Mouse (Mus musculus): Measurements from ENCODE around the gene Lrrc75b.

GRCm38 (mm10) chr10:75521643-75522042 is 38.5 kb downstream of the Lrrc75b start:
- TF ChIP-seq CTCF (IDR thresholded peaks at IDR 0.05 in 2 of 3, conservative IDR thresholded peaks at IDR 0.05 in 1 of 3; ENCODE audit: control insufficient read depth in 1 of 3, insufficient read depth in 1 of 3, low read depth in 2 of 3, low read length in 3 of 3, poor library complexity in 1 of 3, severe bottlenecking in 1 of 3) = no peak
- TF ChIP-seq EP300 (IDR thresholded peaks at IDR 0.05; ENCODE audit: low read depth in 1 of 2, low read length in 2 of 2) = no peak
- no peak for TF ChIP-seq USF1 (IDR thresholded peaks at IDR 0.05; ENCODE audit: low read depth, low read length)
- no peak for TF ChIP-seq ZNF384 (IDR thresholded peaks at IDR 0.05; ENCODE audit: low read depth, low read length)
- no peak for TF ChIP-seq KAT2A (conservative IDR thresholded peaks at IDR 0.05; ENCODE audit: low read depth, low read length)
- no peak for TF ChIP-seq ZKSCAN1 (IDR thresholded peaks at IDR 0.05; ENCODE audit: low read depth, low read length)
- no peak for TF ChIP-seq TCF12 (IDR thresholded peaks at IDR 0.05; ENCODE audit: low read depth, low read length)
- TF ChIP-seq POLR2A (IDR thresholded peaks at IDR 0.05; ENCODE audit: control insufficient read depth in 1 of 2, insufficient read depth in 1 of 2, low read depth in 1 of 2, low read length in 2 of 2, poor library complexity in 1 of 2) = no peak
